Mouse (Mus musculus) macrophage (primary cell): ENCODE data around the gene Mga. TPM values are rescaled to one million over a fixed set of nuclear protein-coding genes. Genes with fewer than 3 reads are reported as not detected.
A peak's percentile ranks its signal among the peaks of the same experiment; 100 is the strongest.

Experiments
- H3K27ac ChIP-seq: fragments of 350-480 bp; formaldehyde crosslinking; 2 replicates; pipeline ENCODE4 v1.9.0; 2021
- H3K36me3 ChIP-seq: fragments of 350-480 bp; formaldehyde crosslinking; 2 replicates; pipeline ENCODE4 v1.9.0; 2021; ENCODE audit errors: inconsistent target
- H3K4me3 ChIP-seq: fragments of 350-480 bp; formaldehyde crosslinking; 2 replicates; pipeline ENCODE4 v1.9.0; 2021; ENCODE audit errors: inconsistent target
- H3K79me2 ChIP-seq: fragments of 350-480 bp; formaldehyde crosslinking; 2 replicates; pipeline ENCODE4 v1.9.0; 2021; ENCODE audit errors: inconsistent target
- WGBS: methylation state at CpG from one replicate; pipeline ENCODE4 v1.1.7; 2026; ENCODE audit warnings: inconsistent platforms; ENCODE audit not compliant: missing documents; 5-methylcytosine and 5-hydroxymethylcytosine counted together
- polyA plus RNA-seq: library from polyadenylated mRNA; stranded (reverse); fragments of 250-400 nt; gene quantifications from 3 replicates; pipeline ENCODE4 v1.2.4, GENCODE M21; 2018; ENCODE audit warnings: inconsistent platforms

Gene Mga
- polyA plus RNA-seq, 1 experiment from 2014 or later: 10.1 TPM

DNA sequence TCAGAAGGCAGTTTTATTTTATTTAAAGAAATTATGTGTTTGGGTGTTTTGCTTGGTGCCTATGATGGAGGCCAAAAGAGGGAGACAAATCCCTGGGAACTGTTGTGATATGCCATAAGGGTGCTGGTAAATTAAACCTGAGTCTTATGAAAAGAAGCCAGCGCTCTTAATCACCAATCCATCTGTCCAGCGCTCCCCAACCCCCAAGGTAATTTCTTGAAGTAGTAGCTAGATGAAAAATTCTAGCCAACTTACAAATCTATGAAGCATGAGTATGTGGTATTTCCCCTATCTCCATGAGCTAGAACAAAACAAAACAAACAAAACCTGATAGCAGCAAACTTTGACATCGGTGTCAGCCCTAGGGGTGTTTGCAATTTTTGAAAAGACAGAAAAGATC is 74.3 kb downstream of the Mga start:
- Histone ChIP-seq H3K79me2 (no peaks in the 10 kb centered on the region), H3K36me3 (0 out of 2 replicates have a peak, but pooled peaks cover 6% of the 10 kb centered on the region), H3K4me3 (no peak overlapping the region), H3K27ac (no peak overlapping the region)
- WGBS: 95% methylated on average over 3 of the region's 3 CpGs

DNA sequence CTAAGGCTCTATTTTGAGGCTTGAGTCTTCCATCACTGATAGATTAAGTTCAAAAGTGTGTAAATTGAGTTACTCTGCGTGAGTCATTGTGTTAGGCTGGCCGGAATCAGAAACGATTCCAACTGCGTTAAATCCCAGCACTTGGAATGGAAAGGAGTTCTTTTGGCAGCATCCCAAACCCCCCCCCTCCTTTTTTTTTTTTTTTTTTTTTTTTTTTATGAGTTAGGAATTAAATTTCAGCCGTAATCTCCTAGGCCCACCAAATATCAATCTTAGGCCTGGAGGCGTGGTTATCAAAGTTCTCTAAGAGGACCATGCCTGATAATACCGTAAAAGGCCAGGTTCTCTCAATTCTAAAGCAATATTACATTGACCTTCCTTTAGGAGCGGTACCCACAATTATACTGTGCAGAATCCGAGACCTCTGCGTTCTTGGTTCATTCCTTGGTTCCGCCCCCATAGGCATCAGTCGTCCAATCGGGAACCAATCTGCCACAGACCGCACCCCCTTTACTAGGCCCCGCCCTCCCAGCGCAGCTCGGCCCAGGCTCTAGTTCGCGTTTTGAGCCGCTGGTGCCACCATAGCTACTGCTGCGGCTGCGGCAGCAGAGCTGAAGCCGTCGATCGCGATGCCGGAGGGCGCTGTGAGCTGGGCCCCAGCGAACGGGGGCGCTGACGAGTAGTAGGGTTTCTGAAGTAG is 75.0 kb downstream of the Mga start:
- Histone ChIP-seq H3K36me3 (no peaks in the 10 kb centered on the region), H3K79me2 (no peaks in the 10 kb centered on the region), H3K4me3 (peak overlapping the region; percentile 52), H3K27ac (no peak overlapping the region)
- WGBS: 9% methylated on average over 32 of the region's 32 CpGs

DNA sequence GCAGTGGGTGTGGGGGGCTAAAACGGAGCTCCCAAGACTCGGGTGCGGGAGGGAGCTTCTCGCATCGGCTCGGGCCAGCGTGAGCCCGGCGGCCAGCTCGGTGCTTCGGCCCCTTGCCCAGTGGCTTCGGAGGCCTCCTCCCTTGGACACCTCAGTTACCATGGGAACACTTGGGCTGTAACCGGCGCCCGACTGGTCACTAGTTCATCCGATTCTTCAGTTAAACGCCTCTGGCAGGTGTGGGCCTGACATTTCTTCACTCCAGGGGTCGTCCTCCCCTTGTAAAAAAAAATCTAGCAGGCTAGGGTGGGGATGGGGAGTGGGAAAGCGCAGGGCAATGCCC is 75.5 kb downstream of the Mga start, which contains the start of gene Mapkbp1:
Gene Mapkbp1 (plus strand): TSS at position 163 of the 343 bp plus-strand sequence.
- WGBS: under 1% methylated on average over 18 of the region's 19 CpGs
- no peaks in the 10 kb centered on the region for H3K36me3 ChIP-seq
- peak within 1 kb of the TSS; percentile 52 for H3K4me3 ChIP-seq
- H3K79me2 ChIP-seq: no peaks in the 10 kb centered on the region
- no peak within 1 kb of the TSS for H3K27ac ChIP-seq

DNA sequence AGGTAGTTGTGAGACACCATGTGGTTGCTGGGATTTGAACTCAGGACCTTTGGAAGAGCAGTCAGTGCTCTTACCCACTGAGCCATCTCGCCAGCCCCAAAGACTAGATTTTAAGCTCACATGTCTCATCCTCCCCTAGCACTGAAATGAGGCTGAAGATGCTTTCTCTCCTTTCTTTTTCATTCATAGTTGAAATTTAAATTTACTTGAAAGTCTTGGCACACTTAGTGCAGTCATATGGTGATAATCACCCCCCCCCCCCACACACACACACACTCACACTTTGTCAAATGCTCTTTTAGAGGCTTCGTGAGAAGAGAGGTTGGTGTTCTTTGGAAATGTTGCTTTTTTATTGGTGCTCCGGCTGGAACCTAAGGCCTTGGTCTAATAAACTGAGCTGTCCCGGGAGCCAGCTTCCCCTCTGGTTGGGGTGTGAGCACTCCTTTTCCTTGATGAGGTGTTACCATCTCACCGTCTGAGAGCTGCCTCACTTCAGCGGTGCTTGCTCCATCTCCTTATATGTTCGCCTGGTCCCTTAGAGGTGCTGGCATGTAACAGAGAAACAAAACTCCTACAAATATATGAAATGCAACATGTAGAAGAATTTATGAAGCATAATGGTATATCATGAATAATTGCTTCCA is 83.4 kb downstream of the Mga start:
- Histone ChIP-seq H3K36me3 (no peaks in the 10 kb centered on the region), H3K4me3 (no peak overlapping the region), H3K27ac (no peak overlapping the region), H3K79me2 (no peaks in the 10 kb centered on the region)
- WGBS: 98% methylated on average over 6 of the region's 7 CpGs

DNA sequence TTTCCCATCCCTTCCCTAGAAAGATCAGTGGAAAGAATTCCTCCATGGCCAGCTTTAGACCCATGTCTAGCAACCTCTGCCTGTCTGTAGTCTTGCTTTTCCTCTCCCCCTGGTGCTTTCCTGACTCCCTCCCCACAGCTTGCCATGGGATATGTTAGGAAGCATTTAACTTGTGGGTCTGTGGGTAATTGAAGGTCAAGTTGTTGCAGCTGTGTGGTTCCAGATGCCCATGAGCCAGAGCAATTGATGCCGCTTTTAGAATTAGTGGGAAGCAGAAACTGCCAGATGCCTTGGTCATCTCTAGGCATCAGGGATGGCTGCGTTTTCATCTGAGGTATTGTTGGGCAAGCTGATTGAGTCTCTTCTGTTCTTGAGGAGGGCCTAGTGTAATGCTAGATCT is 84.6 kb downstream of the Mga start:
- no peak overlapping the region for H3K4me3 ChIP-seq
- no peak overlapping the region for H3K27ac ChIP-seq
- no peaks in the 10 kb centered on the region for H3K79me2 ChIP-seq
- no peaks in the 10 kb centered on the region for H3K36me3 ChIP-seq
- 91% methylated on average over 2 of the region's 2 CpGs for WGBS

DNA sequence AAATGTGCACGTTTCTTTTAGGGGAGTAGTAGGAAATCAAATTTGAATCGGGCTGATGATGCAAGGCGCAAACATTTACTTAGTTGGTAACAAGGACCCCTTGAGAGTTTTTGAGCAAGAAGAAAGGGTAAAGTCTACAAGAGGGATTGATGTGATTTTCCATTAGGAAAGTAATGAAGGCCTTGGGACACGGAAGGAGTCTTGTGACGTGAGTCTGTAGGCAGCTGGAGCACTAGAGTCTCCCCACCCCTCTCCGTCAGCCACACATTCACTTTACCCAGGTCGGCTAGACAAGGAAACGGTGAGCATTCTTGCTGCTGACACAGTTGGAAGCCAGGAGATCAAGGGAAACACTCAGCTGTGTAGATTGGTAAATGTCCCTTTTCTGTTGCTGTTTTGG is 88.8 kb downstream of the Mga start:
- Histone ChIP-seq H3K79me2 (no peaks in the 10 kb centered on the region), H3K36me3 (no peaks in the 10 kb centered on the region), H3K4me3 (no peak overlapping the region), H3K27ac (no peak overlapping the region)
- WGBS: 93% methylated on average over 8 of the region's 8 CpGs

DNA sequence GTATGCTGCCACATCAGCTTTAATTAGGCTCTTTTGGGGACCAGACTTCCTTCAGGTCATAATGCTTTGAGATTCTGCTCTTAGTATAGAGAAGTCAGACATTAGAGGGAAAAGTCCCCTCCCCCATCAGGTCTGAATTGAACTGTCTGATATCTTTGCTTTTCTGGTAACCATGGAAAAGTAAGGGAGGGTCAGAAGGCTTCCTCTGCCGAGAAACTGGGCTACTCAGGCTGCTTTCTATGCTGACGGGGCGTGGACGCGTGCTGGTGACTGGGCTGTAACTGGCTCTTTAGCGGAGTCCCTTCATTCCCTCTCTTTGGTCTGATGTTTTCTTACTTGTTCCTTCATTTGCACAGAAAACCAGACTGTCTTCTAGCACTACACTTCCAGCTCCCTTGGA is 89.3 kb downstream of the Mga start:
- no peaks in the 10 kb centered on the region for H3K79me2 ChIP-seq
- H3K27ac ChIP-seq: no peak overlapping the region
- no peak overlapping the region for H3K4me3 ChIP-seq
- 94% methylated on average over 6 of the region's 6 CpGs for WGBS
- no peaks in the 10 kb centered on the region for H3K36me3 ChIP-seq

DNA sequence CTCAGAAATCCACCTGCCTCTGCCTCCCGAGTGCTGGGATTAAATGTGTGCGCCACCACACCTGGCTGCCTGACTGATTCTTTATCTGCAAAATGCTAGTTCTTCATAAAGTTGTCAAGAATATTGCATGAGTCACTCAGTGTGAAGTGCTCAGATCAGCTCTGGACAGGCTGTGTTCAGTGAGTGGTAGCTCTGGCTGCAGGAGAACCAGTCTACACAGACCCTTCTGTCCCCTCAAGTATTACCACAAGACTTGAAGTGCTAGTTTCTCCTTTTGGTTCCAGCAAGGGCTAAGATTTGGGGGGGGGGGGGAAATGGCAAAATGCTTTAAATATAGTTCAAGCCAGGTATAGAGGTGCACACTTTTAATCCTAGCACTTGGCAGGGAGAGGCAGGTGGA is 90.4 kb downstream of the Mga start:
- no peak overlapping the region for H3K27ac ChIP-seq
- no peak overlapping the region for H3K4me3 ChIP-seq
- H3K36me3 ChIP-seq: no peaks in the 10 kb centered on the region
- 97% methylated on average over 2 of the region's 2 CpGs for WGBS
- no peaks in the 10 kb centered on the region for H3K79me2 ChIP-seq

DNA sequence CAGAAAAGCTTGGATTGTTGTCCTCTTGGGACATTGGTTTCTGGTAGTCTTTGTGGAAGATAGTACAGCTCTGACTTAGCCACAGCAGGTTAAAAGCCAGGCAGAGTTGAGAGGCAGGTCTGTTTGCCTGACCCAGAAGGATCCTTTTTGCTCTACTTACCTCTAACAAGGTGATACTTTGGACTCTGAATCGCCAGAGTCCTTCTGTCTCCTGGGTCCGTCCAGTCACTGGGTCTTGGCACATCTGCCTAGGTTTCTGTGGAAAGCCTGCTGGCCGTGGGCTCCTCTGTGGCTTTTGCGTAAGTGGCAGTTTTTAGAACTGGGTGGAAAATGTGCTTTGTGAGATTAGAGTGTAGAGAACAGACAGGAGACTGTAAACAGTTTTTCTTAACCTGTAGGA is 91.9 kb downstream of the Mga start:
- 53% methylated on average over 4 of the region's 4 CpGs for WGBS

DNA sequence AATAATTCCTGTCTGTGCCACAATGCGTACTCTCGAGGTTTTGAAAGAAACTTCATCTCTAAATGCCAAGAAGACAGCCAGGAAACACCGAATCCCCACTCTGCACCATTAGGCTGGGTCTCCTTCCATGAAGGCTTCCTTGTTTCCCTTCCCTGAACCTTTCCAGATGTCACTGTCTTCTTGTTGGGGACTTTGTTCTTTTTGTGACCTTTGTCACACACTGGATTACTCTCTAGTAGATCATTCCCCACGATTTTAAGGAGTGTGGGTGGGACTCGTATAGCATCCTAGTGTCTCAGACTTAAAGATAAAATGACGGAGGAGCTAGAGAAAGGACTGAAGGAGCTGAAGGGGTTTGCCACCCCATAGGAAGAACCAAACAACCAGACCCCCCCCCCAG is 93.9 kb downstream of the Mga start:
- Histone ChIP-seq H3K4me3 (no peak overlapping the region), H3K27ac (no peak overlapping the region), H3K79me2 (no peaks in the 10 kb centered on the region), H3K36me3 (no peaks in the 10 kb centered on the region)
- 88% methylated on average over 6 of the region's 6 CpGs for WGBS

More for the DNA sequence above, 91.9 kb downstream of the Mga start:
- no peak overlapping the region for H3K4me3 ChIP-seq
- H3K27ac ChIP-seq: no peak overlapping the region
- H3K79me2 ChIP-seq: no peaks in the 10 kb centered on the region
- no peaks in the 10 kb centered on the region for H3K36me3 ChIP-seq

DNA sequence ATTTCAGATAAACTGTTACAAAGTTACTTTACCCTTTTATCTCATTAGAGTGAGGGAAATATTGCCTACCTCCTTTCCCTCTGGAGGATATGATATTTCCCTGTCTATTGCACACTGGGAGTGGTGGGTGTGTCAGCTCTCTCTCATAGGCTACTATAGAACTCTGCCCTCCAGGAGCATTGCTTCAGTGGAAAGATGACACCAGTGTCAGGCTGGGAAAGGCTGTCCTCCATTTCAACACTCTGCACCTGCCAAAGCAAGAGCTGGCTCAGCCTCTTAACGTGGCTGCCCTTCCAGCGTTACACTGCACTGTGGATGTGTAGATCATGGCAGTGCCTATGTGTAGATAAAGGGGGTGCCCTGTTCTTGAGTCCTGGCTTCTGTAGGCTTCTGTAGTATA is 95.3 kb downstream of the Mga start:
- no peaks in the 10 kb centered on the region for H3K36me3 ChIP-seq
- 100% methylated on average over 2 of the region's 2 CpGs for WGBS
- no peak overlapping the region for H3K27ac ChIP-seq
- H3K79me2 ChIP-seq: no peaks in the 10 kb centered on the region
- no peak overlapping the region for H3K4me3 ChIP-seq

DNA sequence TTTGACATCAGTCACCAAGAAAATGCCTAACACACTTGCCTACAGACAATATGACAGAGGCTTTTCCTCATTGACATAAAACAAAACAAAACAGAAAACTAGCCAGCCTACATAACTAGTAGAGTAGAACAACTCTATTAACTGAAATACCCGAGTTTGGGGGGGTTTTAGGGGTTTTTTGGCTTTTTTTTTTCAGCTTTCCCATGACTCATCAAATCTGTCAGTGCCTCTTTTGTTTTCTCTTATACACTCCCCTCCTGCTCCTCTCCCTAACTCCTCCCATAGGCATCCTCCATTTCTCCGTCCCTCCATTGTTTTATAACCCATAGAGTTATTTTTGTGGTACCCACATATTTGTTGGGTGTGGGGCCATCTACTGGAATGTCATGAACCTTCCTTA is 96.5 kb downstream of the Mga start:
- Histone ChIP-seq H3K27ac (no peak overlapping the region), H3K4me3 (no peak overlapping the region), H3K36me3 (no peaks in the 10 kb centered on the region), H3K79me2 (no peaks in the 10 kb centered on the region)
- 72% methylated on average over 2 of the region's 2 CpGs for WGBS

DNA sequence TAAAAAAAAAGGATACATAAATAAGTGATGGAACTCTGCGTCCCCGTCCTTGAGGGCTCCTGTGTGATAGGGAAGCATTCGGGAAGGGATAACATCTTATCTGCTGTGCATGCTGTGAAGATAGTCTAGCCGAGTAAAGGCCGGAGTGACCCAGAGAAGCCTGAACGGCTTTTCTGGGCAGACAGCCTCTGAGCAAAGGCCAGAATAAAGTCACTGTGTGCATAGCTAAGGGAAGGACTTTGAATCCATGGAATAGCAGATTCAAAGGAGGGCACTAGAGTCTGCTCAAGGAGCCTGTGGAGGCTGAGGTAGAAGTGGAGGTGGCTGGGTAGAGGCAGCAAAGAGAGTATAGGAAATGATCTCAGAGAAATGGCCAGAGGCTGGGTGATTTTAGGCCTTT is 97.8 kb downstream of the Mga start:
- Histone ChIP-seq H3K27ac (no peak overlapping the region), H3K36me3 (no peaks in the 10 kb centered on the region)
- WGBS: 97% methylated on average over 6 of the region's 6 CpGs

DNA sequence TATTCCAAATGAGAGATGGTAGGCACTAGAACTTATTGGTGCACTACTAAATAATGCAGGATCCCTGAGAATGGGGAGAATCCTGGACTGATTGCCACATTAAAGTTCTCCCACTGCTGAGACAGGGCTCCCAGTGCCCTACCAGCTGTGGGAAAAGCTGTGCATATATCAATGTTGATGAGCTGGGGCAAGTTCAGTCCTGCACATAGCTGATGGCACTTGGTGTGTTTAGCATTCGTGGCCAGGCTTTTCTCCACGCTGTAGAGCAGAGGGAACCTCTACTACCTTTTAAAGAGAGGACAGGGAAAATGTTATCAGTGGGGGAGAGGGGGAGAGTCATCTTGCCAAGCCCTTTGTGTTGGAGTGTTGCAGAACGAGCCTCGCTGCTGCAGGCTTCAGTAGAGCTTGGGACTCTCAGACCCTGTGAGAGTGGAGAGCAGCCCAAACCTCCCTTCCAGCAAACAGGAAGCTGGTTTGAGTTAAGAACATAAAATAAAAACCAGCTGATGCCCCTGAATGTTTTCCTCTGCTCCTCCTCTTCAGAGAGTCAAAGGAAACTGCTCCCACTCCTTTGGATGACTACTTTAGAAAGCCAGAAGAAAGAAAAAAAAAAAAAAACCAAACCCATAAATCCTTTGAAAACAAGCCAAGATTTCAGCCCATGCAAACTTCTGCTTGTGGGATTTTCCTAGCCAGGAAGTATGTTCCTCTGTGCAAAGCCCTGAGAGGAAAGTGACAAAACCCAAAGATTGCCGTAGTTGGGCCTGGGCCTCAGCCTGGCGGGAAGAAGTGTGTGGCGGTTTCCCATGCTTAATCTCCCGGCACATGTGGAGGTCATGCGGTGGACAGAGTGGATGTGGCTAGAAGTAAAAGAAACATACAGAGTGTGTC is 98.6 kb downstream of the Mga start:
- 32% methylated on average over 9 of the region's 9 CpGs for WGBS
- Histone ChIP-seq H3K36me3 (no peaks in the 10 kb centered on the region), H3K79me2 (no peaks in the 10 kb centered on the region), H3K27ac (0 out of 2 replicates have a peak overlapping the region, but pooled peaks have one; percentile 2), H3K4me3 (no peak overlapping the region)

More for the DNA sequence above, 97.8 kb downstream of the Mga start:
- Histone ChIP-seq H3K79me2 (no peaks in the 10 kb centered on the region), H3K4me3 (no peak overlapping the region)

DNA sequence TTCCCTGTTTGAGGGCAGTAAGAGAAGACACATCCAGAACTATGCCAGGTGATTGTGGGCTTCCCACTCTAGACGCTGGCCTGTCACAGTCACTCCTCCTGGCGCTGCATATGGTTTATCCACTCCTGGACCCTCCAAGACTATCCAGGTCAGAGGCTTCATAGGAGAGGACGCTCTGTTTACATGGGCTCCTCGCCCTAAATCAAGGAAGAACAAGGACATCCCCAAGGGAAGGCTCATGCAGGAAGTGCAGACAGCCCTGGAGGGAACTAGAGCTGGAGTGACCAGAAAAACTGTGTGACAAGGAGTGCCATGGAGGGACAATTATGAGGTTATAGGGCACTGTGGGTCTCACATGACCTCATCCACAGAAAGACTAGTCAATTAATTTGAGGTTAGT is 100.3 kb downstream of the Mga start:
- Histone ChIP-seq H3K27ac (no peak overlapping the region), H3K79me2 (no peaks in the 10 kb centered on the region), H3K36me3 (no peaks in the 10 kb centered on the region), H3K4me3 (no peak overlapping the region)
- 97% methylated on average over 4 of the region's 4 CpGs for WGBS
